Mouse (Mus musculus): Measurements from ENCODE around the gene Gm7971. TPM values are rescaled to one million over a fixed set of nuclear protein-coding genes. Genes with fewer than 3 reads are reported as not detected.
"Not testable (repeated sequence)": the region's sequence is repeated elsewhere in the genome, so short reads cannot be mapped to it uniquely, and the experiment has no call there.

The Gm7971 gene
- total RNA-seq (2014; fragmentation: Nextera tagmentation) (not detected in 2 replicates), total RNA-seq (2017) (not detected in 2 replicates)

DNA sequence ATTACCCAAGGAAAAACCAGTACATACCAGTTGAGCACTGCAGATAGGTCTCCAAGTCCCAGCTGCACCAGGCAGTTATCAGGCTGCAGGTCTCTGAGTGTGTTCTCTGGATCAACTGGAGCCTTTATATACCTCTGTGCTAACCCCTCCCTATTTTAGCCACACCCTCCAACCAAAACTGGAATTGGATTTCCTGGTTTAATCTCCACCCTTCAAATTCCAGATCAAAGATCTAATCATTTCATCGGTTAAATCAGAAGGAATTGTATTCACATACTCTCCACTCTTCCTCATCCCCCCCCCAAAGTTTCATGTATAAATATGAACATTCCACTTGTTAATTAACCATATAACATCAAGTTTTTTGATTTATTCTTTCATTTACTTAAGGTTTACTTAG is at the start of gene Gm7971:
Gm7971 (minus strand) TSS at position 101 of the 400 bp plus-strand sequence.
- not testable (repeated sequence) for ATAC-seq (replicated peaks; ENCODE audit: low FRiP score, low TSS enrichment, poor library complexity, severe bottlenecking)

Other genes with a start within 250 kb of the Gm7971 start
- not detected in 2 replicates for gene D5Ertd577e, start 138.1 kb downstream of the Gm7971 start, total RNA-seq (2014; fragmentation: Nextera tagmentation)
- not detected in 2 replicates for gene D5Ertd577e, start 138.1 kb downstream of the Gm7971 start, total RNA-seq (2017)
- gene Gm3286, start 84.1 kb downstream of the Gm7971 start, total RNA-seq (2014; fragmentation: Nextera tagmentation) = not detected in 2 replicates
- not detected in 2 replicates for gene Gm3286, start 84.1 kb downstream of the Gm7971 start, total RNA-seq (2017)
- not detected in 2 replicates for gene Gm7978, start 141.3 kb upstream of the Gm7971 start, total RNA-seq (2014; fragmentation: Nextera tagmentation)
- gene Gm7978, start 141.3 kb upstream of the Gm7971 start, total RNA-seq (2017) = not detected in 2 replicates
- not detected in 2 replicates for gene Gm7982, start 147.1 kb upstream of the Gm7971 start, total RNA-seq (2014; fragmentation: Nextera tagmentation)
- not detected in 2 replicates for gene Gm7982, start 147.1 kb upstream of the Gm7971 start, total RNA-seq (2017)
- gene E330014E10Rik, start 181.1 kb upstream of the Gm7971 start, total RNA-seq (2014; fragmentation: Nextera tagmentation) = not detected in 2 replicates
- gene E330014E10Rik, start 181.1 kb upstream of the Gm7971 start, total RNA-seq (2017) = not detected in 2 replicates